Mouse (Mus musculus) heart, embryonic 13.5 days (tissue): ENCODE results near the gene Corin. TPM values are rescaled to one million over a fixed set of nuclear protein-coding genes. Genes with fewer than 3 reads are reported as not detected.

Source experiments
- ATAC-seq: fragments of 200-750 bp; cut with Nextera tagmentation; 2 replicates; pipeline ENCODE4 v1.8.0; 2017; ENCODE audit warnings: moderate TSS enrichment; ENCODE audit not compliant: insufficient number of reproducible peaks, low FRiP score, low TSS enrichment; ENCODE audit errors: extremely low read depth
- H3K27ac ChIP-seq: fragments of 300-500 bp; sonication (generic); replicated peaks from 2 replicates; pipeline ENCODE4 v1.5.1; 2015; ENCODE audit warnings: moderate library complexity, mild to moderate bottlenecking, inconsistent platforms
- H3K27me3 ChIP-seq: fragments of 300-500 bp; sonication (generic); replicated peaks from 2 replicates; pipeline ENCODE4 v1.6.1; 2015; ENCODE audit warnings: mild to moderate bottlenecking, inconsistent platforms
- H3K36me3 ChIP-seq: fragments of 300-500 bp; sonication (generic); 2 replicates; pipeline ENCODE4 v1.6.1; 2015; ENCODE audit warnings: mild to moderate bottlenecking, inconsistent platforms
- H3K4me1 ChIP-seq: fragments of 300-500 bp; sonication (generic); 2 replicates; pipeline ENCODE4 v1.6.1; 2015; ENCODE audit warnings: inconsistent platforms
- H3K4me2 ChIP-seq: fragments of 300-500 bp; sonication (generic); 2 replicates; pipeline ENCODE4 v1.6.1; 2015; ENCODE audit warnings: inconsistent platforms, mild to moderate bottlenecking, moderate library complexity
- H3K4me3 ChIP-seq: fragments of 300-500 bp; sonication (generic); 2 replicates; pipeline ENCODE4 v1.5.1; 2015; ENCODE audit warnings: moderate library complexity, mild to moderate bottlenecking, inconsistent platforms
- H3K9ac ChIP-seq: fragments of 300-500 bp; sonication (generic); 2 replicates; pipeline ENCODE4 v1.6.1; 2015; ENCODE audit warnings: inconsistent platforms, mild to moderate bottlenecking, moderate library complexity
- H3K9me3 ChIP-seq: fragments of 300-500 bp; sonication (generic); 2 replicates; pipeline ENCODE4 v1.6.1; 2016; ENCODE audit warnings: inconsistent platforms
- WGBS: fragments of 180-500 bp; shearing (Covaris S2); methylation state at CpG from one replicate; pipeline ENCODE4 v1.1.7; 2015; ENCODE audit warnings: mixed read lengths; 5-methylcytosine and 5-hydroxymethylcytosine counted together
- polyA plus RNA-seq: library from polyadenylated mRNA; unstranded; fragments of >200 nt; fragmentation: Nextera tagmentation; extraction: Ambion mirVana; gene quantifications from 2 replicates; pipeline ENCODE4 v1.2.1, GENCODE M21; 2015

The Corin gene
- polyA plus RNA-seq, 1 experiment from 2014 or later, result 21.7 TPM

DNA sequence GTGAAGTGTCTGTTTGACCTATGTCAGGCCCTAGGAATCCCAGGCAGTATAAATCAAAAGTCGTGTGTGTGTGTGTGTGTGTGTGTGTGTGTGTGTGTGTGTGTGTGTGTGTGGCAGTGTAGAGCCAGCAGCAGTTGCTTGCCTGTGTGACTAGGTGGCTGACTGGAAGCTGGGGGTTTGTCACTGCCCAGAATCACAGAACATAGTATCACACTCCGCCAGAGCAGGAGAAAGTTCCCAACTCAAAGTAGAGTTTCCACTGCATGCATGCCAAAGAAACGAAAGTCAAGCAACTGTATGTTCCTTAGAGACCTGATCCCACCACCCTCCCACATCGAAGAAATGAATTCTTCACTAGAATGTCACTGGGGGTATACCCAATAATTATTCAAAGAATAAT, 61.3 kb downstream of the Corin start:
- no peak overlapping the region for H3K9ac ChIP-seq
- no peak overlapping the region for H3K4me2 ChIP-seq
- H3K36me3 ChIP-seq, result no peaks in the 10 kb centered on the region
- 57% methylated on average over 4 of the region's 4 CpGs for WGBS
- H3K27me3 ChIP-seq, result no peaks in the 10 kb centered on the region
- no peaks in the 10 kb centered on the region for H3K9me3 ChIP-seq
- no peak overlapping the region for H3K4me3 ChIP-seq
- H3K27ac ChIP-seq, result peak overlapping the region; percentile 20
- ATAC-seq, result no peak
- H3K4me1 ChIP-seq, result peaks cover 20% of the 10 kb centered on the region

DNA sequence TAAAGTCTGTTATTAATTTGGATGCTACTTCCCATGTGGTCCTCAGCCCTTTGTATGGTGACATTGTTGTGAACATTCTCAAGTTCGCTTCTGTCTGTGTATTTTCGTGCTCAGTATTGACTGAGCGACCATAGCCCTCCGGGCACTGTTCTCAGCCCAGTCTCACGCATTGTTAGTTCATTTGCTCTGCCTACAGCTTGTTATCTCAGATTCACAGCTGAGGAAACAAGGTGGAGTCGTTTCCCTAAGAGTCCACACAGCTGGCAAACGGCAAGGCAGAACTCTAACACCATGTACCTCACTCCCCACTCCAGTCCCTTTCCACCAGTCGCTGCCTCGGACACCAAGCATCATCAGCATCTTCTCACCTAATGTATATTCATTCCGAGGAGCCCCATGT, 63.1 kb downstream of the Corin start:
- Histone ChIP-seq H3K9me3 (no peaks in the 10 kb centered on the region), H3K4me2 (no peak overlapping the region), H3K4me1 (peaks cover 20% of the 10 kb centered on the region), H3K27me3 (no peaks in the 10 kb centered on the region), H3K4me3 (no peak overlapping the region), H3K9ac (no peak overlapping the region), H3K36me3 (no peaks in the 10 kb centered on the region), H3K27ac (no peak overlapping the region)
- WGBS, result 54% methylated on average over 10 of the region's 10 CpGs
- no peak for ATAC-seq

DNA sequence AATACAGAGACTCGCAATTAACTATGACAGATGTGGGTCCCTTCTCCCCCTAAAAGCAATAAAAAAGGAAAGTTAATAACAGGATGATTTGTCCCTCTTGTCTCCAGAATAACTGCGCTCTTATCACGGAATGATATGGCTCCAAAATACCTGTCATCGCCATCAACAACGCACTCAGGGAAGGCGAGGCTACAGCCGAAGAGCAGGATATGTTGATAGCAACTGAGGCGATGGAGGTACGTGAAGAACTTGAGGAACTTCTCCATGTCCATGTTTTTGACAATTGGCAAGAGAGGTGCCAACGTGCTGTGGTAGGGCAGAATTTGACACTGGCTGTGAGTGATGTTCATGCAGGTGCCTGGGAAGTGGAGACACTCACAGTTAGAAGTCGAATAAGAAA, 69.2 kb downstream of the Corin start:
- H3K4me1 ChIP-seq, result peaks cover 24% of the 10 kb centered on the region
- no peaks in the 10 kb centered on the region for H3K27me3 ChIP-seq
- no peak overlapping the region for H3K4me2 ChIP-seq
- 27% methylated on average over 11 of the region's 11 CpGs for WGBS
- no peaks in the 10 kb centered on the region for H3K9me3 ChIP-seq
- H3K27ac ChIP-seq, result peak overlapping the region; percentile 48
- no peak for ATAC-seq
- H3K9ac ChIP-seq, result no peak overlapping the region
- H3K36me3 ChIP-seq, result no peaks in the 10 kb centered on the region
- H3K4me3 ChIP-seq, result no peak overlapping the region

DNA sequence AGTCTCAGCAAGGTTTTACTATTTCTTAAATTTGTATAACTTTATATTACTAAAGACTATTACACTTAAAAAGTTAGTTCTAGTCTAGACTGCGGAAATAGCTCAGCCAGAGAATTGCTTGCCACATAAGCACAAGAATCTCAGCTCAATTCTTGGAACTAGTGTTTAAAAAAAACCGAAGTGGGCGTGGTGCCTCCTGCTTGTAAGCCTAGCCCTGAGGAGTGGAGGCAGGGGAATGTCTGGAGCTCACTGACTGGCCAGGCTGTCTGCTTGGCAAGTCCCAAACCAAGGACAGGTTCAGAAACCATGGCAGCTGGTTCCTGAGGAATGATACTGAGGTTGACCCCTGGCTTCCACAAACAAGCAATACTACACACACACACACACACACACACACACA, 72.4 kb downstream of the Corin start:
- Histone ChIP-seq H3K4me2 (no peak overlapping the region), H3K4me1 (peaks cover 26% of the 10 kb centered on the region), H3K27ac (no peak overlapping the region), H3K27me3 (no peaks in the 10 kb centered on the region), H3K36me3 (no peaks in the 10 kb centered on the region), H3K9me3 (no peaks in the 10 kb centered on the region), H3K4me3 (no peak overlapping the region), H3K9ac (no peak overlapping the region)
- 60% methylated on average over 3 of the region's 3 CpGs for WGBS
- no peak for ATAC-seq

DNA sequence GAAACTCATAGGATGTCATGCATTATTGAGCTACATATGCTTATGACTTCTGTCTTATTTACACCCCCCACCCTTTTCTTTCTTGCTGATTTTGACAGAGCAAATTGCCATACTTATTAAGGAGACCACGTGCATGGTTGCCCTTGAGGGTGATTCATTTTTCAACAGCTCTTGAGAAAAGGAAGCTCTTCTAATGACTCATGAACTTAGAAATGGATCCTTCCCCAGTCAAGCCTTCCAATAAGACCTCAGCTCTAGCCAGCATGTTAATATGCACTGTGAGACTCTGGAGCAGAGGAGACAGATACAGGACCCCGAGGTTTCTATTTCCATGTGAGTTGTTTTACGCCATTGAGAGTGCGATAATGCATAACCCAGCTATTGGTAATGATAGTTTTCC, 76.7 kb downstream of the Corin start:
- Histone ChIP-seq H3K4me2 (no peak overlapping the region), H3K36me3 (no peaks in the 10 kb centered on the region), H3K9me3 (no peaks in the 10 kb centered on the region), H3K27ac (no peak overlapping the region), H3K4me3 (no peak overlapping the region), H3K9ac (no peak overlapping the region), H3K27me3 (no peaks in the 10 kb centered on the region), H3K4me1 (peaks cover 23% of the 10 kb centered on the region)
- no peak for ATAC-seq
- 81% methylated on average over 4 of the region's 4 CpGs for WGBS

DNA sequence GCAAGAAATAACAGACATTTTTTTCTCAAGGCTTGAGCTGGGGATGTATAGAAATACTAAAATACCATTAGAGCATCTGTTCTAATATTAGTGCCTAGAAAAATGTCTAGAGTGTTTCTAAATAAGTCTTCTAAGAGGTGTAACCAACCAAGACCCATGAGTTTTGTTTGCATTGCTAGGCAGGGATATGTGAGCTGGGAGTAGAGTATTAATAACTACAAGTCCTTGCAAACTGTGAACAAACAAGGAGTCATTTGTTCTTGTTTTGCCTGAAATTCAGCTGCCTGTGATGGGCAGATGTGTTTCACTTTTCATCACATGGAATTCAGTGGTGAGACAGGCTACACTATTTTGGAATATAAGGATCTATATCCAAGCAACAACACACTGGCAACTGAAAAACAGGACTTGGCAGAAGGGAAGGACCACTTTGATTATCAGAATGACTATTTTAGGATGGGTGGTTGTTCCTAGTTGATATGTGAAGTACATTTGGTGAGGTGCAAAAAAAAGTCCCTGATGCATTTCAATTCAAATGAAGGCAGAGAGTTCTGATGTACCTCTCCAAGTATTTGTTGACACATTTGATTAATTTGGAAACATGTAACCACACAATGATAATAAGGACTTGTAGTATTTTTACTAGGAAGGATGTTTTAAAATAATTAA, 78.8 kb downstream of the Corin start:
- Histone ChIP-seq H3K9me3 (no peaks in the 10 kb centered on the region), H3K4me2 (0 out of 2 replicates have a peak overlapping the region, but pooled peaks have one; percentile 2), H3K4me1 (peaks cover 22% of the 10 kb centered on the region), H3K27me3 (no peaks in the 10 kb centered on the region), H3K27ac (peak overlapping the region; percentile 53), H3K9ac (no peak overlapping the region), H3K36me3 (no peaks in the 10 kb centered on the region; the same call in 1 of the 2 replicates), H3K4me3 (no peak overlapping the region)
- no peak for ATAC-seq

DNA sequence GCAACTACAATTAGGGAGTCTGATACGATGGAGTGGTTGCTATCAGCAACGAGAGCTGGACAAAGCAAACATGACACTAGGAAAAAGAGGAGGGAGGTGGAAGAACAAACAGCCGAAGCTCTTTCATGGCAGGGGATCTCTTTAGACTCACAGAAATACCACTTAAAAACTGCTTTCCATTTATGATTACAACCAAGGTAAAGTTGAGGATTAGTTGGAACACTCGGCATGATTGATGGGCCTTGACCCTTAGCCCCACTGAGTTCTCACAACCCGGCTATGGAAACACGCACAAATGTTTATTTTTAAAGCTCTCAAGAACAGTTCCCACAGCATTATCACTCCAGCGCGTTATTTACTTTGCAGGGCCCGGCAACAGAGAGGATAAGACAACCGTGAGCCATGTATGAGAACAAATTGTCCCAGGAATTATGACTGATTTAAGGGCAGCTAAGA, 92.4 kb downstream of the Corin start:
- Histone ChIP-seq H3K27ac (peak overlapping the region; percentile 78), H3K4me1 (peaks cover 28% of the 10 kb centered on the region), H3K4me2 (peak overlapping the region; percentile 46), H3K9me3 (no peaks in the 10 kb centered on the region), H3K4me3 (no peak overlapping the region), H3K27me3 (no peaks in the 10 kb centered on the region), H3K9ac (peak overlapping the region; percentile 7; the same call in 1 of the 2 replicates), H3K36me3 (peaks cover 8% of the 10 kb centered on the region; the same call in 1 of the 2 replicates)
- 13% methylated on average over 10 of the region's 10 CpGs for WGBS
- ATAC-seq, result no peak

DNA sequence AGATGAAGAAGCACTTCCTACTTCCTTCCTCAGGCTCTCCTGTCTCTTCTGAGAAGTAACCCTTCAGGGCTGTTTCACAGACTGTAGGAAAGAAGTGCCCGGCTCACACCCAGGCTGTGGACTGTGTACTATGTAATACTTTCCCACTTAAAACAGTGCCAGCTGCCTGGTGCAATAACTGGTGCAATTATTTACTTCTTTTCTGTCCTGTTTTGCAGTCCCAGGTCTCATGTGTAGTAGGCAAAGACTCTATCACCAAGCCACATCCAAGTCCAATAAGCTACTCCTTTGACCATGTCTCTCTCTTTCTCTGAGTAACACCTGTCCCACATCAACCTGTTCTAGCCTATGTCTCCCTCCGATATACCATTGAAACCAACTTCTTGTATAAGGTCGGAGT, 93.4 kb downstream of the Corin start:
- ATAC-seq, result no peak
- Histone ChIP-seq H3K9ac (no peak overlapping the region), H3K4me2 (no peak overlapping the region), H3K27ac (peak overlapping the region; percentile 78), H3K4me1 (peaks cover 28% of the 10 kb centered on the region), H3K9me3 (no peaks in the 10 kb centered on the region), H3K27me3 (no peaks in the 10 kb centered on the region), H3K4me3 (no peak overlapping the region), H3K36me3 (peaks cover 8% of the 10 kb centered on the region; the same call in 1 of the 2 replicates)
- 77% methylated on average over 3 of the region's 3 CpGs for WGBS

DNA sequence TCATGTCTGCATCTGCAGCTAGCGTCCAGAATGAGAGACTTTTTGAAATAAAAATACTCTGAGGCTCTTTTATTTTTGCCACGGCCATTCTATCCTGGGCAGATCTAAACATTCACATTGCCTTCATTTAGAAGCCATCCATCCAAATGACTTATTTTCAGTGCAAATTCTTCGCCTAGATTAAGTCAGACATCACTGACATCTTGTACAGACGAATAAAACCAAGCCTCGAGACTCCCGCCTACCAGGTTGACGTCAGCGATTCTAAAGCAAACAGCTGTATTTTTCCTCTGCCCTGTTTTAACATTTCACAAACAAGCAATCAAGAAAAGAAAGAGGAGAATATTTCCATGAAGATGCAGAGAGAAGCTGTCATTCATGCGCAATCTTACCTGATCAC, 100.9 kb downstream of the Corin start:
- Histone ChIP-seq H3K9me3 (no peaks in the 10 kb centered on the region), H3K4me2 (no peak overlapping the region), H3K4me3 (no peak overlapping the region), H3K4me1 (peaks cover 19% of the 10 kb centered on the region), H3K27ac (no peak overlapping the region), H3K36me3 (0 out of 2 replicates have a peak, but pooled peaks cover 1% of the 10 kb centered on the region), H3K27me3 (no peaks in the 10 kb centered on the region), H3K9ac (no peak overlapping the region)
- ATAC-seq, result no peak
- 81% methylated on average over 9 of the region's 9 CpGs for WGBS

DNA sequence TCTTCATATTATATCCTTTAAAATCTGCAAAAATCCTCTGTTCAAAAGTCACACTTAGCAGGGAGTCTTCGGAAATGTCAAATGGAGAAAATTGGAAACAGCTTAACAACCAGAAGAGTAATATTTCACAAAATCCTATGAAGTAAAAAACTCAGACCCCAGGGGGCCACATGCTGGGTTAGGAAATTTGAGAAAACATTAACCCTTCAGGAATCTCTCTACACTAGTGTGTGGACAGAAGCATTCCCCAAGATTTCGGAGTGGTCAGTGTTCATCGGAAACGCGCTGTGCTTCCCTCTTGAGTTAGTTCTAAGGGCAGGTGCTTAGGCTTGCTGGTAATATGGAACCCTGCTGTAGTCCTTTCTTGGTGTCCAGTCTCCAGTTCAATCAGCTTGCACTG, 101.4 kb downstream of the Corin start:
- no peaks in the 10 kb centered on the region for H3K27me3 ChIP-seq
- H3K9me3 ChIP-seq, result no peaks in the 10 kb centered on the region
- no peak for ATAC-seq
- H3K9ac ChIP-seq, result no peak overlapping the region
- no peaks in the 10 kb centered on the region for H3K36me3 ChIP-seq
- H3K4me3 ChIP-seq, result no peak overlapping the region
- H3K4me2 ChIP-seq, result no peak overlapping the region
- H3K27ac ChIP-seq, result no peak overlapping the region
- peaks cover 19% of the 10 kb centered on the region for H3K4me1 ChIP-seq
- WGBS, result 82% methylated on average over 5 of the region's 5 CpGs

DNA sequence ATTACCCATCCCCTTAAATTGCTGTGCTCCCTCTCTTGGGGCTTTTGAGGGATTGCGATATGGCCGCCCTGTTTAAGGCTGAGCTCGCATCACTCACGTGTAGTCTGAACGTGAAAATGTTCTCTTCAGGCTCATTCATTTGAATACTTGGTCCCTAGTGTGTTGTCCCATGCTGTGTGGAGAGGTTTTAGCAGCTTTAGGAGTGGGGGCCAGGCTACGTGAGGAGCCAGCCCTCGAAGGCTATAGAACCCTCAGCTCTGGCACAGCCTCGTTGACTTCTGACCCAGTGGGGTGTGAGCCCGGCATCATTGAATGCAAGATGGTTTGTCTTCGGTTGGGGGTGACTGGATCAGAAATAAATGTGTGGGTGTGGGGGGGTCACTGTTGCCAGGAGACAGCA, 102.5 kb downstream of the Corin start:
- no peaks in the 10 kb centered on the region for H3K9me3 ChIP-seq
- WGBS, result 80% methylated on average over 10 of the region's 10 CpGs
- H3K27ac ChIP-seq, result no peak overlapping the region
- H3K36me3 ChIP-seq, result no peaks in the 10 kb centered on the region
- H3K4me1 ChIP-seq, result peaks cover 25% of the 10 kb centered on the region
- H3K27me3 ChIP-seq, result no peaks in the 10 kb centered on the region
- H3K4me3 ChIP-seq, result no peak overlapping the region
- H3K9ac ChIP-seq, result no peak overlapping the region
- ATAC-seq, result no peak
- H3K4me2 ChIP-seq, result no peak overlapping the region

DNA sequence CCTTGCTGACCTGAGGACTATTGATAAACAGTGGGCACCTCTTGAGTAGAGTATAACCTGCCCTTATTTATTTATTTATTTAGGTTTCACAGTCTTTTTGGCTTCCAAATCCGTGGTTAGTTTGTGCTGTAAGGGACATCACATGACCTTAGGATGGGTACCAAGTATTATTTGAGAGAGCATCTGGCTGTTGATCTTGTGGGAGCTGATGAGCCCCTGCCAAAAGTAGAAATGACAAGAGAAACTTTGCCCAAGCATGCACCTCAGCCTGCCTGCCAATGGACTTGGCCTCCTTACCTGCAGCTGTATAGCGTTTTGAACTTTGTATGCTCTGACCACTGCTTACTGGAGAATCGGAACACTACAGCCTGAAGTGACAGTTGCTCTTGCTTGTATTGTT, 103.0 kb downstream of the Corin start:
- Histone ChIP-seq H3K27me3 (no peaks in the 10 kb centered on the region), H3K9me3 (no peaks in the 10 kb centered on the region), H3K27ac (no peak overlapping the region), H3K4me2 (no peak overlapping the region), H3K4me3 (no peak overlapping the region), H3K9ac (no peak overlapping the region), H3K36me3 (no peaks in the 10 kb centered on the region), H3K4me1 (peaks cover 30% of the 10 kb centered on the region)
- 75% methylated on average over 3 of the region's 3 CpGs for WGBS
- ATAC-seq, result no peak
